Mouse (Mus musculus) liver, adult 2 months (tissue): Measurements from ENCODE around the gene R3hcc1l. TPM values are rescaled to one million over a fixed set of nuclear protein-coding genes. Genes with fewer than 3 reads are reported as not detected.

ENCODE experiments used
- DNase-seq: peaks from one replicate; pipeline ENCODE4 v3.0.0-alpha.2; 2011; ENCODE audit warnings: low read depth, low spot score; ENCODE audit errors: extremely low read depth
- H3K27ac ChIP-seq: fragments of 200-500 bp; replicated peaks from 2 replicates; pipeline ENCODE4 v1.5.1; 2012; ENCODE audit warnings: low read depth, mild to moderate bottlenecking, control low read depth, inconsistent platforms, low read length; ENCODE audit not compliant: insufficient read depth
- H3K27me3 ChIP-seq: fragments of 200-500 bp; 2 replicates; pipeline ENCODE4 v1.6.1; 2012; ENCODE audit warnings: mild to moderate bottlenecking, moderate library complexity, low read length, inconsistent platforms; ENCODE audit not compliant: control insufficient read depth, insufficient read depth
- H3K36me3 ChIP-seq: fragments of 200-500 bp; 2 replicates; pipeline ENCODE4 v1.6.1; 2012; ENCODE audit warnings: low read length, inconsistent platforms; ENCODE audit not compliant: control insufficient read depth, insufficient read depth
- H3K4me1 ChIP-seq: fragments of 200-500 bp; 2 replicates; pipeline ENCODE4 v1.6.1; 2011; ENCODE audit warnings: low read length; ENCODE audit not compliant: control insufficient read depth, insufficient read depth
- H3K4me3 ChIP-seq: fragments of 200-500 bp; 2 replicates; pipeline ENCODE4 v1.5.1; 2011; ENCODE audit warnings: low read depth, mild to moderate bottlenecking, control low read depth, low read length, moderate library complexity; ENCODE audit not compliant: insufficient read depth
- H3K79me2 ChIP-seq: fragments of 200-500 bp; 2 replicates; pipeline ENCODE4 v1.6.1; 2012; ENCODE audit warnings: inconsistent platforms, mild to moderate bottlenecking, low read length, moderate library complexity; ENCODE audit not compliant: control insufficient read depth, insufficient read depth
- H3K9ac ChIP-seq: fragments of 200-500 bp; 2 replicates; pipeline ENCODE4 v1.6.1; 2012; ENCODE audit warnings: low read depth, mild to moderate bottlenecking, control low read depth, inconsistent platforms, low read length
- CTCF ChIP-seq: fragments of 200-500 bp; IDR thresholded peaks from 2 replicates; pipeline ENCODE4 v1.5.1; 2011; ENCODE audit warnings: low read depth, low read length, control low read depth
- POLR2A ChIP-seq: fragments of 200-500 bp; IDR thresholded peaks from 2 replicates; pipeline ENCODE4 v1.6.1; 2011; ENCODE audit warnings: low read length, control low read depth; ENCODE audit not compliant: insufficient read depth; ENCODE audit errors: extremely low read depth
- WGBS: fragments of 180-500 bp; shearing (Covaris S2); methylation state at CpG from one replicate; pipeline ENCODE4 v1.1.7; 2018; 5-methylcytosine and 5-hydroxymethylcytosine counted together
- polyA plus RNA-seq: library from polyadenylated mRNA; depleted of rRNA; stranded (reverse); fragments of >200 nt; gene quantifications from 2 replicates; pipeline ENCODE4 v1.2.3, GENCODE M21; 2012
- total RNA-seq: library from RNA; depleted of rRNA; stranded (reverse); fragments of >200 nt; gene quantifications from 2 replicates; pipeline ENCODE4 v1.2.3, GENCODE M21; 2014

R3hcc1l gene
- total and polyA plus RNA-seq, 2 experiments = 2.4 to 14.7 TPM

- Histone ChIP-seq H3K4me1 (peaks cover 18% of the 10 kb centered on the region), H3K79me2 (peaks cover 30% of the 10 kb centered on the region), H3K27me3 (no peaks in the 10 kb centered on the region), H3K36me3 (no peaks in the 10 kb centered on the region), H3K9ac (no peak overlapping the region), H3K4me3 (no peak overlapping the region), H3K27ac (no peak overlapping the region)
- WGBS = 91% methylated on average over 3 of the region's 3 CpGs
- no peak for DNase-seq
- no peak for TF ChIP-seq CTCF
Observed at GRCm38 (mm10) chr19:42534427-42534826, 15.9 kb downstream of the R3hcc1l start.

- no peak overlapping the region for H3K4me3 ChIP-seq
- no peak overlapping the region for H3K27ac ChIP-seq
- H3K79me2 ChIP-seq = peaks cover 37% of the 10 kb centered on the region
- no peak overlapping the region for H3K9ac ChIP-seq
- peak; percentile 52 for TF ChIP-seq CTCF
- TF ChIP-seq POLR2A = no peak
- 53% methylated on average over 1 of the region's 1 CpGs for WGBS
- DNase-seq = no peak
- no peaks in the 10 kb centered on the region for H3K36me3 ChIP-seq
- H3K4me1 ChIP-seq = peaks cover 20% of the 10 kb centered on the region
- no peaks in the 10 kb centered on the region for H3K27me3 ChIP-seq
Observed at GRCm38 (mm10) chr19:42537600-42537999, 19.0 kb downstream of the R3hcc1l start.

DNA sequence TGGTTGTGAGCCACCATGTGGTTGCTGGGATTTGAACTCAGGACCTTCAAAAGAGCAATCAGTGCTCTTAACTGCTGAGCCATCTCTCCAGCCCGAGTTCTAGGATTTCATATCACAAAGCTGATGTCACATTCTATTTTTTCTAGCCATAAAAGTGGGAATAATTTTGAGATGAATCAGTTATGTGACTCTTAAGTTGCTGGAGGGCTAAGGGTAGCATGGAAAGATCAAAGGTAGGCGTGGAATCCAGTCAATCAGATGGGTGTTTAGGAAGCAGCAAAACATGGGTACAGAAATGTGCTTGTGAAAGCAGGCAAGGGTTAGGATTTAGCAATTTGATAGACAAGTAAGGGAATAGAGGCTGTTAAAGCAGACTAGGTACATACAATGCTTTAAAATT is 20.4 kb downstream of the R3hcc1l start:
- H3K9ac ChIP-seq = no peak overlapping the region
- 80% methylated on average over 2 of the region's 2 CpGs for WGBS

DNA sequence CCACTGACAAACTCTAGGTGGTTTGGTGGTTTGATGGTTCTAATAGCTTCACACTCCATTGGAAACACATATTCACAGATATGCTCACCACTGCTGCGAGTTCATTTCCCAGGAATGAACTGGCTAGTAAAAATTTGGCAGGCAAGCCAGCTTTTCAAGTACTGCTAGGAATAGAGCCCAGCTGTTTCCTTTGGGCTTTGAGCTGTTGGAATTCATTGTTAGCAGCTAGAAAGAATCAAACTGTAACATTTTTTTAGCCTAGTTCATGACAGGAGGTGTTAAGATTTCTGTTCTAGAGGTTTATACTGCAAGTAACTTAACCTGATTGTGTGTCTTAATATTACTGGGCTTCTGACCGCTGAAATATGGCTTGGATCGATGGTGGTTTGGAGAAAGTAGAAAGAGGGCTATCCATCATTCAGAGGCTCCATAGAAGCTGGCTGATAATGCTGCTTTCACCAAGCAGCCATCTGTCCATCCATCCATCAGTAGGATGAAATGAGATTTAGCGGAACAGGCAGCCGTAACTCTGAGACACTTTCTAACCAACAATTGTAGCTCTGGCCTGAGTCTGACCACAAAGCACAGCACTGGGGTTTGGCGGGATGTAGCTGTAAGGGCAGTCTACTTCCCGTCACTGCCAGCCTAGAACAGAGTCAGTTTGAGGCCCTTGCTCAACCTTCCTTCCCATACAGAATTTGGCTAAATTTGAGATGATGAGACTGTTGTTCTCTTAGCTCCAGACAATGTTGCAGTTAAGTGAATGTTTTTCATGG is 21.0 kb downstream of the R3hcc1l start:
- Histone ChIP-seq H3K79me2 (peaks cover 36% of the 10 kb centered on the region), H3K4me1 (peaks cover 11% of the 10 kb centered on the region), H3K4me3 (no peak overlapping the region), H3K27me3 (no peaks in the 10 kb centered on the region), H3K9ac (no peak overlapping the region), H3K27ac (no peak overlapping the region), H3K36me3 (no peaks in the 10 kb centered on the region)
- 76% methylated on average over 7 of the region's 7 CpGs for WGBS
- TF ChIP-seq POLR2A (no peak), CTCF (no peak)
- DNase-seq = no peak

More for the DNA sequence above, 20.4 kb downstream of the R3hcc1l start:
- no peak overlapping the region for H3K4me3 ChIP-seq
- DNase-seq = no peak
- H3K27me3 ChIP-seq = no peaks in the 10 kb centered on the region
- no peak for TF ChIP-seq POLR2A
- TF ChIP-seq CTCF = no peak
- H3K36me3 ChIP-seq = no peaks in the 10 kb centered on the region
- peaks cover 14% of the 10 kb centered on the region for H3K4me1 ChIP-seq
- H3K79me2 ChIP-seq = peaks cover 31% of the 10 kb centered on the region
- H3K27ac ChIP-seq = no peak overlapping the region

GRCm38 (mm10) chr19:42540649-42541048 is 22.1 kb downstream of the R3hcc1l start:
- H3K27me3 ChIP-seq = no peaks in the 10 kb centered on the region
- 51% methylated on average over 3 of the region's 3 CpGs for WGBS
- H3K36me3 ChIP-seq = no peaks in the 10 kb centered on the region
- no peak for DNase-seq
- peaks cover 34% of the 10 kb centered on the region for H3K79me2 ChIP-seq
- no peak overlapping the region for H3K27ac ChIP-seq
- no peak overlapping the region for H3K4me3 ChIP-seq
- no peak for TF ChIP-seq POLR2A
- TF ChIP-seq CTCF = no peak
- peaks cover 7% of the 10 kb centered on the region for H3K4me1 ChIP-seq
- H3K9ac ChIP-seq = no peak overlapping the region

DNA sequence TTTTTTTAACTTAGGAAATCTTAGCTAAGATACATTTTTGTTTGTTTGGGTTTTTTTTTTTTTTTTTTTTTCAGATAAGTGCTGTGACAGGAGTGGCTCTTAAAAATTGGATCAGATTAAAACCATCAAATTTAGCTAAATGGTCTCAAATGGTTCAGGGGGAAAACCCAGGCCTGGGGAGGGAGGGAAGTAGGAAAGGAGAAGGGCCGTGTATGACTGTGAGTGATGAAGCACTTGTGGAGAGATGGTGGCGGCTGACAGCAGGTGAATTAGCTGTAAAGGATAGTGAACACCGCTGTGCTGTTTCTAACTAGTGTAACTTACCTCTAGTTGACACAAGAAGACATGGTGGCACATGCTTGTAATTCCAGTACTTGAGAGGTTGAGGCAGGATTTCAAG is 40.1 kb downstream of the R3hcc1l start:
- H3K36me3 ChIP-seq = no peaks in the 10 kb centered on the region; the same call in 1 of the 2 replicates
- no peak overlapping the region for H3K9ac ChIP-seq
- peaks cover 21% of the 10 kb centered on the region for H3K79me2 ChIP-seq
- H3K27ac ChIP-seq = no peak overlapping the region
- no peaks in the 10 kb centered on the region for H3K27me3 ChIP-seq
- H3K4me1 ChIP-seq = peaks cover 14% of the 10 kb centered on the region
- DNase-seq = no peak
- 89% methylated on average over 3 of the region's 3 CpGs for WGBS
- H3K4me3 ChIP-seq = no peak overlapping the region
- TF ChIP-seq POLR2A = no peak
- no peak for TF ChIP-seq CTCF
